Mouse (Mus musculus) C2C12 (cell line): ENCODE measurements at regions not wholly inside any gene's neighbourhood (a gene's known extent, or its start where the extent isn't known, plus 50 kb on each side); places are given as distances from the start of the nearest gene placed in this dataset.

Source experiments
- H3K27me3 ChIP-seq: one replicate; pipeline ENCODE4 v1.6.1; 2011; ENCODE audit not compliant: control insufficient read depth, insufficient read depth, insufficient read length
- H3K36me3 ChIP-seq: one replicate; pipeline ENCODE4 v1.6.1; 2011; ENCODE audit not compliant: control insufficient read depth, insufficient read depth
- H3K4me3 ChIP-seq: one replicate; pipeline ENCODE4 v1.5.1; 2011; ENCODE audit warnings: mild to moderate bottlenecking, control low read depth; ENCODE audit not compliant: poor library complexity, insufficient read depth, severe bottlenecking
- H3K79me2 ChIP-seq: one replicate; pipeline ENCODE4 v1.6.1; 2011; ENCODE audit not compliant: control insufficient read depth, insufficient read depth
- H3K79me3 ChIP-seq: one replicate; pipeline ENCODE4 v1.6.1; 2011; ENCODE audit warnings: low read depth, control low read depth
- H3ac ChIP-seq: one replicate; pipeline ENCODE3; 2011; ENCODE audit warnings: low read depth; ENCODE audit not compliant: control insufficient read depth, insufficient read length
- CEBPB ChIP-seq: IDR thresholded peaks from one replicate; pipeline ENCODE4 v1.6.1; 2011; ENCODE audit warnings: low read depth, mild to moderate bottlenecking, control low read depth, moderate library complexity
- CTCF ChIP-seq: IDR thresholded peaks from one replicate; pipeline ENCODE4 v1.5.1; 2011; ENCODE audit not compliant: control insufficient read depth, insufficient read depth, insufficient read length
- FOSL1 ChIP-seq: IDR thresholded peaks from one replicate; pipeline ENCODE4 v1.8.0; 2011; ENCODE audit warnings: mild to moderate bottlenecking, low read length; ENCODE audit not compliant: poor library complexity, insufficient read depth, severe bottlenecking
- MAX ChIP-seq: IDR thresholded peaks from one replicate; pipeline ENCODE4 v1.6.1; 2011; ENCODE audit warnings: mild to moderate bottlenecking, control low read depth
- MYOD1 ChIP-seq: IDR thresholded peaks from one replicate; pipeline ENCODE4 v1.6.1; 2011; ENCODE audit warnings: low read depth; ENCODE audit not compliant: control insufficient read depth, insufficient read length
- MYOG ChIP-seq: IDR thresholded peaks from one replicate; pipeline ENCODE4 v1.6.1; 2011; ENCODE audit not compliant: control insufficient read depth, insufficient read length; ENCODE audit errors: extremely low read depth
- USF1 ChIP-seq: IDR thresholded peaks from one replicate; pipeline ENCODE4 v1.6.1; 2011; ENCODE audit warnings: low read depth, mild to moderate bottlenecking, control low read depth, moderate library complexity

DNA sequence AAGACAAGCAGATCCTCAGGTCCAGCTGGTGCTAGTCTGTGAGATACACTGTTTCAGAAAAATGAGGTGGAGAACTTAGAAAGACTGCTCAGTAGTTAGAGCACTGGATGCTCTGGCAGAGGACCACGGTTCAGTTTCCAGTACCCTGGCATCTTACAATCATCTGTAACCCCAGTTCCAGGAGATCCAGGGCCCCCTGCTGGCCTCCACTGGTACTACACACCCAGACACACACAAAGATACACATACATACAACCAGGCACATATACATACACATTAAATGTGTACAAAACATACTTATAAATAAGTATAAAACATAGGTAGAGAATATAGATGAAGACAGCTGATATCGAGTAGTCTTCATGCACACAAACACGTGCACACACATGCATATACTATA is 97.4 kb upstream of the Supt20 start:
- no peaks in the 10 kb centered on the region for H3K27me3 ChIP-seq
- H3ac ChIP-seq = no peak overlapping the region
- no peak for TF ChIP-seq USF1
- no peak for TF ChIP-seq CTCF

GRCm38 (mm10) chr3:54597326-54598274 is 95.0 kb upstream of the Supt20 start:
- Histone ChIP-seq H3K36me3 (no peaks in the 10 kb centered on the region), H3K4me3 (no peak overlapping the region), H3ac (no peak overlapping the region), H3K27me3 (no peaks in the 10 kb centered on the region), H3K79me2 (no peaks in the 10 kb centered on the region), H3K79me3 (no peaks in the 10 kb centered on the region)
- TF ChIP-seq CEBPB (no peak), MYOG (no peak), MYOD1 (no peak), USF1 (no peak), FOSL1 (no peak), CTCF (no peak), MAX (no peak)

More for the DNA sequence above, 97.4 kb upstream of the Supt20 start:
- Histone ChIP-seq H3K79me2 (no peaks in the 10 kb centered on the region), H3K4me3 (no peak overlapping the region), H3K36me3 (no peaks in the 10 kb centered on the region), H3K79me3 (no peaks in the 10 kb centered on the region)

DNA sequence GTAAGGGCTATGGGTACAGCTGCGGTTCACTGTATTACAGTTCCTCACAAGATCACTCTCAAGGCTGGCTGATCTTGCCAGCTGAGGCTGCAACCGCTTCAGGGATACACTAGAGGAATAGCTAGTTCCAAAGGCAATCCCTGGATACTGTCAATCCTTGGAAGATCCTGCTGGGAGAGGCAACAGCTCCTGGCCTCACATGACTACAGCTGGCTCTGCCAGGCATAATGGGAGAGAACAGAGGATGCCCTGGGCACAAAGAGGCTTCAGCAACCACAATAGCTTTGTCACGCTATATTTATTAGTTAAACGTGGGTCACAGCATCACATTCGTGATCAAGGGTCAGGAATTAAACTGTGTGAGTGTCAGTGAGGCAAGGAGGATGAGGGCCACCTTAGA is 94.3 kb upstream of the Supt20 start:
- no peak overlapping the region for H3ac ChIP-seq
- no peak overlapping the region for H3K4me3 ChIP-seq
- H3K36me3 ChIP-seq = no peaks in the 10 kb centered on the region
- TF ChIP-seq FOSL1 (no peak), CTCF (no peak), MYOG (no peak), MYOD1 (no peak), CEBPB (no peak), USF1 (no peak), MAX (no peak)
- no peaks in the 10 kb centered on the region for H3K79me2 ChIP-seq
- H3K27me3 ChIP-seq = no peaks in the 10 kb centered on the region
- no peaks in the 10 kb centered on the region for H3K79me3 ChIP-seq

DNA sequence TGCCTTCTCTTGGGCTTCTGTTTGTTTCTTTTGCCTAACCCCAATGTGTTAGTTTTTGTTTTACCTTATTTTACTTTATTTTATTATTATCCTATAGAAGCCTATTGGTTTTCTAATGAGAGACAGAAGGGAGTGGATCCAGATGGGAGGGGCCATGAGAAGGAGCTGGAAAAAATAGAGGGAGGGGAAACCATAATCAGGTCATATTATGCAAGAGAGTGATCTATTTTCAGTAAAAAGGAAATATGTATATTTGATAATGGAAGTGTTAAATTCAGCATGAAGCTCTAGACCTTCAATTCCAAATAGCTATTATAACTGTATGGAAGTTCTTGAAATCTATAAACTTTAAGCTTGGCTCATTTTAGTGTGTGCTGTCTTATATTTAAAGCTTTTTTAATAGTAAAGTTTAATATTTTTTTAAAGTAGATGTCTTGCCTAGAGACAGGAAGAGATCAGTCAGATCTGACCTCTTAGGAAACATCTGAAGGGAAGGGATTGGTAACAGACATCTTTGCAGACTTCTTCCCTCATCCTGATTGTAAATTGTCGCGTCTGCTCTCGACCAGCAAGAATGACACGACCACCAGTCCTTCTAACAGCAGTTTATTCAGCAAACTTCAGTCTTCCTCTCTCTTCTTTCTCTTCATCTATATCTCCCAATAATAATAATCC is 87.8 kb upstream of the Supt20 start:
- Histone ChIP-seq H3K79me3 (no peaks in the 10 kb centered on the region), H3K4me3 (no peak overlapping the region), H3ac (no peak overlapping the region), H3K36me3 (no peaks in the 10 kb centered on the region), H3K79me2 (no peaks in the 10 kb centered on the region), H3K27me3 (no peaks in the 10 kb centered on the region)
- TF ChIP-seq CTCF (no peak), MYOD1 (no peak), MYOG (no peak), USF1 (no peak), FOSL1 (no peak), MAX (no peak), CEBPB (no peak)

DNA sequence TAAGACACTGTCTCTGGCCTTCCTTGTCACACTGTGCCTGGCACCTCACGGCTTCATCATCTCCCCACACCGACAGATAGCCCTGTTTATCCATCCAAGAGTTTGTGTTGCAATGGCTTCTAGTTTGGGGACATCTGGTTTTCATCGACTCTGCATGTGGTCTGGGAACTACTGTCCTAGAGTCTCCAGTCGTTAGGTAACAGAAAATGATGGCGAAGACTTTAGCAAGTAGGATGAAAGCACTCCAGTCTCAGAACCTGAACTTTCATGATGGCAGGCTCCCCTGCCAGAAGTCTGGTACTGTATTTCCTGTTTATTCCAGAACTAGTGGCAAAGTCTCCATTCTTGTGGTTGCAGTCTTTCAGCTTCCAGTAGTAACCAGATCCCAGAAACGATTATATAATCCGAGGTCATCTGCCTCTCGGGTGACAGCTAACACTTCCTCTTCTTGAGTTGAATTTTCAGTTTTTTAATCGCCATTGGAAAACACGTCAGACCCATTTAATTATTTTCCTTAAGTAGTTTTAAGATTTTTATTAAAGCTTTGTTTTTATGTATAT is 81.1 kb upstream of the Supt20 start:
- no peaks in the 10 kb centered on the region for H3K79me3 ChIP-seq
- no peaks in the 10 kb centered on the region for H3K79me2 ChIP-seq
- H3K36me3 ChIP-seq = no peaks in the 10 kb centered on the region
- TF ChIP-seq MAX (no peak), CTCF (no peak), MYOD1 (no peak), USF1 (no peak), CEBPB (no peak), FOSL1 (no peak), MYOG (no peak)
- H3ac ChIP-seq = no peak overlapping the region
- no peak overlapping the region for H3K4me3 ChIP-seq
- no peaks in the 10 kb centered on the region for H3K27me3 ChIP-seq

DNA sequence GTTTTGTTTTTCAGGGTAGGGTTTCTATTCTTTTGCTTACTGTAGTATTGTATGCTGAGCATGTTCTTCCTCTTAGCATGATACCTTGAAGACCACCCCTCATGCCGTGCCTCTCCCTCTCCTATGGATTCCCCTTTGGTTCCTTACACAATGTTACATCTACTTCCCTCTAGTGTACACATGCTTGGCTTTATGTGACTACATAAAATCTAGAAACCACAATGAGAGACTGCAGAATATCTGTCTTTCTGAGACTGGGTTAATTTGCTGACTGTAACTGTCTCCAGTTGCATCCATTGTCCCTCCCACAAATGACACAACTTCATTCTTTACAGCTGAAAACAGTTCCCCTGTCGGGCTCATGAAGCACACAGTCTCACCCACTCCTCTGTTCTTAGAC is 78.8 kb upstream of the Supt20 start:
- Histone ChIP-seq H3K79me3 (no peaks in the 10 kb centered on the region), H3K27me3 (no peaks in the 10 kb centered on the region), H3K79me2 (no peaks in the 10 kb centered on the region), H3K36me3 (no peaks in the 10 kb centered on the region), H3K4me3 (no peak overlapping the region), H3ac (no peak overlapping the region)
- TF ChIP-seq MYOG (no peak), MYOD1 (no peak), CEBPB (no peak), CTCF (no peak), FOSL1 (no peak), USF1 (no peak), MAX (no peak)
